Comparison of ENCODE assay signal across 39 mouse cellular contexts in the genomic region with DNA sequence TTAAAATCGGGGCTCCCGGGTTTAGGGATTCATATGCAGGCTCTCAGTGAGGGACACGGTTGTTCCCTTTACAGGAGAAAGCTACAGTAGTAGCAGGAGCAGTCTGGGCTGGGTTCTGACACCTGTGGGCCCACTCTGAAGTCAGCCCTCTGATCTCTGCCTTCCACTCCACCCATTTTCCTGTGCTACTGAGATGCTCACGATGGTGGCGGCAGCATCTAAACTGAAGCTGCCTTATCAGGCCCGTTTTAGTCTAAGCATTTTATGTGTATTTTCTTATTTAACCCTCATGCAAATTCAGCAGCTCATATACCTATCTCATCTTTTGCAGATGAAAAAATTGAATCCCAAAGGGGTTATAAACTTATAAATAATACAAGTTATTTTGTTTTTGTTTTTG. TPM values are rescaled to one million over a fixed set of nuclear protein-coding genes. Genes with fewer than 3 reads are reported as not detected.
"Had no signal": no experiment of that assay in that cellular context is flagged by ENCODE, and none has a peak within 500 bp of the region (broad histone marks: within the 10 kb centered on the region; RNA-seq: fewer than 3 reads in every experiment).

No protein-coding gene starts in this region.

- H3K4me3 ChIP-seq: embryonic facial prominence, embryonic 10.5 days; embryonic facial prominence, embryonic 12.5 days; embryonic facial prominence, embryonic 13.5 days; embryonic facial prominence, embryonic 15.5 days; erythroblast, embryonic 14.5 days; forebrain, embryonic 10.5 days; forebrain, embryonic 12.5 days; forebrain, embryonic 13.5 days; forebrain, embryonic 15.5 days; gastrocnemius, adult 2 months had no signal

- ATAC-seq: forebrain, embryonic 13.5 days; forebrain, embryonic 14.5 days; forebrain, embryonic 15.5 days; forebrain, embryonic 16.5 days; forebrain, postnatal 0 days had no signal

- H3K4me1 ChIP-seq: embryonic facial prominence, embryonic 12.5 days; embryonic facial prominence, embryonic 15.5 days; forebrain, embryonic 12.5 days; forebrain, embryonic 13.5 days; forebrain, embryonic 15.5 days had no signal

- H3K9me3 ChIP-seq: embryonic facial prominence, embryonic 10.5 days; embryonic facial prominence, embryonic 12.5 days; embryonic facial prominence, embryonic 13.5 days; embryonic facial prominence, embryonic 15.5 days; forebrain, embryonic 10.5 days; forebrain, embryonic 12.5 days; forebrain, embryonic 13.5 days; forebrain, embryonic 15.5 days had no signal

- H3K9ac ChIP-seq: embryonic facial prominence, embryonic 12.5 days; embryonic facial prominence, embryonic 13.5 days; embryonic facial prominence, embryonic 15.5 days; forebrain, embryonic 12.5 days; forebrain, embryonic 13.5 days; forebrain, embryonic 15.5 days; forebrain, postnatal 0 days had no signal

- H3K36me3 ChIP-seq: embryonic facial prominence, embryonic 10.5 days; embryonic facial prominence, embryonic 12.5 days; embryonic facial prominence, embryonic 13.5 days; embryonic facial prominence, embryonic 15.5 days; forebrain, embryonic 10.5 days; forebrain, embryonic 12.5 days; forebrain, embryonic 15.5 days had no signal

- DNase-seq: cerebellum, adult 2 months; cerebellum, adult 8-10 months; cerebellum, adult 9-10 months; cerebellum, adult 9-11 months; cerebellum, postnatal 10 days; cerebellum, postnatal 14 days; cerebellum, postnatal 25 days; cerebellum, postnatal 36 days; embryo, embryonic 11 days; forebrain, postnatal 0 days; gastrocnemius, adult 2 months; gastrocnemius, postnatal 10 days; gastrocnemius, postnatal 14 days; gastrocnemius, postnatal 25 days; gastrocnemius, postnatal 36 days; heart, adult 11 months; heart, adult 18-20 months had no signal

- H3K27ac ChIP-seq: embryonic facial prominence, embryonic 10.5 days; embryonic facial prominence, embryonic 12.5 days; embryonic facial prominence, embryonic 13.5 days; embryonic facial prominence, embryonic 15.5 days; forebrain, embryonic 10.5 days; forebrain, embryonic 12.5 days; forebrain, embryonic 13.5 days; forebrain, embryonic 15.5 days; gastrocnemius, adult 2 months had no signal

- H3K4me2 ChIP-seq: embryonic facial prominence, embryonic 12.5 days; embryonic facial prominence, embryonic 13.5 days; embryonic facial prominence, embryonic 15.5 days; forebrain, embryonic 12.5 days; forebrain, embryonic 13.5 days; forebrain, embryonic 15.5 days had no signal

- H3K27me3 ChIP-seq: embryonic facial prominence, embryonic 12.5 days; embryonic facial prominence, embryonic 13.5 days; embryonic facial prominence, embryonic 15.5 days; forebrain, embryonic 13.5 days; forebrain, embryonic 15.5 days had no signal

RNA-seq across cellular contexts. Expression of a gene that starts 17.8 kb away (rescaled TPM):
- total RNA-seq: common myeloid progenitor, adult 5-6 weeks; granulocyte monocyte progenitor cell, adult 5-6 weeks had no signal
- polyA plus RNA-seq: embryonic facial prominence, embryonic 10.5 days; embryonic facial prominence, embryonic 11.5 days; embryonic facial prominence, embryonic 12.5 days; embryonic facial prominence, embryonic 13.5 days; embryonic facial prominence, embryonic 14.5 days; embryonic facial prominence, embryonic 15.5 days; forebrain, embryonic 10.5 days; forebrain, embryonic 11.5 days; forebrain, embryonic 12.5 days; forebrain, embryonic 13.5 days; forebrain, embryonic 14.5 days; forebrain, embryonic 15.5 days; forebrain, embryonic 16.5 days; forebrain, postnatal 0 days had no signal

RNA-seq across cellular contexts. Expression of a gene that starts 35.2 kb away (rescaled TPM):
- total RNA-seq: granulocyte monocyte progenitor cell, adult 5-6 weeks had no signal

RNA-seq across cellular contexts. Expression of a gene that starts 36.5 kb away (rescaled TPM):
- total RNA-seq: common myeloid progenitor, adult 5-6 weeks; forebrain, postnatal 0 days; gastrocnemius, adult 18-20 months; gastrocnemius, adult 2 months; gastrocnemius, adult 8-10 months; gastrocnemius, postnatal 10 days; gastrocnemius, postnatal 14 days; gastrocnemius, postnatal 25 days; gastrocnemius, postnatal 36 days; gastrocnemius, postnatal 4 days; granulocyte monocyte progenitor cell, adult 5-6 weeks; heart, adult 18-20 months had no signal
- polyA plus RNA-seq: cerebellum, adult 2 months; cortical plate, adult 2 months; embryonic facial prominence, embryonic 10.5 days; embryonic facial prominence, embryonic 11.5 days; embryonic facial prominence, embryonic 12.5 days; embryonic facial prominence, embryonic 13.5 days; embryonic facial prominence, embryonic 14.5 days; embryonic facial prominence, embryonic 15.5 days; erythroblast, embryonic 14.5 days; forebrain, embryonic 10.5 days; forebrain, embryonic 11.5 days; forebrain, embryonic 12.5 days; forebrain, embryonic 13.5 days; forebrain, embryonic 14.5 days; forebrain, embryonic 15.5 days; forebrain, embryonic 16.5 days; forebrain, postnatal 0 days; frontal cortex, adult 2 months; gonadal fat pad, adult 2 months had no signal

RNA-seq across cellular contexts. Expression of a gene that starts 39.2 kb away (rescaled TPM):
- total RNA-seq: common myeloid progenitor, adult 5-6 weeks; forebrain, postnatal 0 days had no signal
- polyA plus RNA-seq: embryonic facial prominence, embryonic 10.5 days; embryonic facial prominence, embryonic 11.5 days; embryonic facial prominence, embryonic 12.5 days; embryonic facial prominence, embryonic 14.5 days; erythroblast, embryonic 14.5 days; forebrain, embryonic 10.5 days; forebrain, embryonic 11.5 days; forebrain, embryonic 12.5 days; forebrain, embryonic 13.5 days; forebrain, embryonic 14.5 days; forebrain, embryonic 15.5 days; forebrain, embryonic 16.5 days; forebrain, postnatal 0 days had no signal
